Comparison of ENCODE assay signal across 9 mouse cellular contexts in genomic region chr5:122318100-122318499, GRCm38 (mm10). TPM values are rescaled to one million over a fixed set of nuclear protein-coding genes. Genes with fewer than 3 reads are reported as not detected.
DNase-seq lines count a peak whose midpoint lies in the region; ATAC-seq and TF ChIP-seq lines count a peak whose summit lies in the region.
"Had no signal": no experiment of that assay in that cellular context is flagged by ENCODE, and none has a peak within 500 bp of the region (broad histone marks: within the 10 kb centered on the region; RNA-seq: fewer than 3 reads in every experiment).

No protein-coding gene starts in this region.

- TF ChIP-seq CTCF in heart, postnatal 0 days (IDR thresholded peaks at IDR 0.05; ENCODE audit: low read depth) = peak; percentile 51

- H3K4me1 ChIP-seq in heart, postnatal 0 days (ENCODE audit: control insufficient read depth, insufficient read depth) = peaks cover 40% of the 10 kb centered on the region

- peak; percentile 35 for DNase-seq in kidney, adult 18-20 months
- DNase-seq in kidney, postnatal 14 days = no peak
- DNase-seq in MEL-GATA-1-ER (ENCODE audit: extremely low read depth, low read depth) = peak; percentile 13
- no peak for DNase-seq in heart, postnatal 0 days (ENCODE audit: low spot score)
- DNase-seq in naive thymus-derived CD4-positive, alpha-beta T cell, adult 2 months (ENCODE audit: low read depth) = peak; percentile 82
- no peak for DNase-seq in gastrocnemius, adult 8-10 months (ENCODE audit: low spot score in 2 of 2)
- DNase-seq in urinary bladder, postnatal 14 days (ENCODE audit: low spot score) = no peak

- H3K27me3 ChIP-seq in heart, postnatal 0 days (ENCODE audit: control insufficient read depth, insufficient read depth, low read length) = no peaks in the 10 kb centered on the region
- H3K27me3 ChIP-seq: embryonic facial prominence, embryonic 12.5 days had no signal

- peak overlapping the region; percentile 99 for H3K27ac ChIP-seq in heart, postnatal 0 days (ENCODE audit: low read depth)
- H3K27ac ChIP-seq: embryonic facial prominence, embryonic 12.5 days had no signal

- H3K36me3 ChIP-seq in heart, postnatal 0 days (replicated peaks; ENCODE audit: control insufficient read depth, insufficient read depth, low read length) = peaks cover 42% of the 10 kb centered on the region

- WGBS in heart, postnatal 0 days = 63% methylated on average over 3 of the region's 3 CpGs

- H3K9ac ChIP-seq in heart, postnatal 0 days (replicated peaks; ENCODE audit: low read depth, low read length) = no peak overlapping the region
- H3K9ac ChIP-seq: embryonic facial prominence, embryonic 12.5 days had no signal

- H3K4me2 ChIP-seq in heart, postnatal 0 days (ENCODE audit: low read depth, low read length) = no peak overlapping the region
- H3K4me2 ChIP-seq: embryonic facial prominence, embryonic 12.5 days had no signal

- H3K4me3 ChIP-seq in heart, postnatal 0 days (ENCODE audit: low read depth, low read length) = no peak overlapping the region
- H3K4me3 ChIP-seq: embryonic facial prominence, embryonic 12.5 days had no signal

- ATAC-seq in heart, postnatal 0 days (ENCODE audit: insufficient read depth, low read depth) = no peak
- no peak for ATAC-seq in erythroid progenitor cell, adult 5-6 weeks (replicated peaks; ENCODE audit: low FRiP score, poor library complexity, severe bottlenecking)

- H3K9me3 ChIP-seq in heart, postnatal 0 days (replicated peaks; ENCODE audit: control insufficient read depth, low read length) = no peaks in the 10 kb centered on the region
- H3K9me3 ChIP-seq: embryonic facial prominence, embryonic 12.5 days had no signal

- TF ChIP-seq EP300 in heart, postnatal 0 days (IDR thresholded peaks at IDR 0.05; ENCODE audit: low read depth) = no peak

RNA-seq across cellular contexts. Expression of gene Pptc7, which starts 33.9 kb away (rescaled TPM):
- 33.9 and 40.3 TPM in 2 replicates for total RNA-seq in heart, postnatal 0 days (2014; rRNA removed; ENCODE audit: low replicate concordance)
- 16.8 and 20.5 TPM in 2 replicates for polyA plus RNA-seq in heart, postnatal 0 days (2015; fragmentation: Nextera tagmentation; extraction: Ambion mirVana)
- 0.72 and 2.5 TPM in 2 replicates for total RNA-seq in erythroid progenitor cell, adult 5-6 weeks (2015; ENCODE audit: low replicate concordance)
- 5.8 and 6.2 TPM in 2 replicates for total RNA-seq in erythroid progenitor cell, adult 5-6 weeks (2017; ENCODE audit: low replicate concordance)
- 100 to 1,000 TPM in 2 of 4 experiments, 10 to 100 TPM in 2; 91.8 to 110 (median 100.0) TPM for total RNA-seq in gastrocnemius, adult 8-10 months (2022)

RNA-seq across cellular contexts. Expression of gene Rad9b, which starts 35.9 kb away (rescaled TPM):
- total RNA-seq in heart, postnatal 0 days (2014; rRNA removed; ENCODE audit: low replicate concordance) = 2.0 and 13.9 TPM in 2 replicates
- polyA plus RNA-seq in heart, postnatal 0 days (2015; fragmentation: Nextera tagmentation; extraction: Ambion mirVana) = 7.5 and 8.2 TPM in 2 replicates
- total RNA-seq in erythroid progenitor cell, adult 5-6 weeks (2015; ENCODE audit: low replicate concordance) = 0.36 TPM in 1 of 2 replicates, not detected in the other
- total RNA-seq in erythroid progenitor cell, adult 5-6 weeks (2017; ENCODE audit: low replicate concordance) = 0.15 and 4.1 TPM in 2 replicates
- total RNA-seq in gastrocnemius, adult 8-10 months (2022) = under 1 TPM; 0.13 to 0.63 (median 0.42) TPM

RNA-seq across cellular contexts. Expression of gene Vps29, which starts 36.1 kb away (rescaled TPM):
- 84.0 and 92.5 TPM in 2 replicates for total RNA-seq in heart, postnatal 0 days (2014; rRNA removed; ENCODE audit: low replicate concordance)
- polyA plus RNA-seq in heart, postnatal 0 days (2015; fragmentation: Nextera tagmentation; extraction: Ambion mirVana) = 184 and 206 TPM in 2 replicates
- total RNA-seq in erythroid progenitor cell, adult 5-6 weeks (2015; ENCODE audit: low replicate concordance) = 40.2 and 62.7 TPM in 2 replicates
- 15.1 and 32.0 TPM in 2 replicates for total RNA-seq in erythroid progenitor cell, adult 5-6 weeks (2017; ENCODE audit: low replicate concordance)
- total RNA-seq in gastrocnemius, adult 8-10 months (2022) = 10 to 100 TPM; 44.0 to 51.2 (median 46.4) TPM

RNA-seq across cellular contexts. Expression of gene Gpn3, which starts 53.6 kb away (rescaled TPM):
- total RNA-seq in heart, postnatal 0 days (2014; rRNA removed; ENCODE audit: low replicate concordance) = 28.5 and 50.9 TPM in 2 replicates
- polyA plus RNA-seq in heart, postnatal 0 days (2015; fragmentation: Nextera tagmentation; extraction: Ambion mirVana) = 42.9 and 48.7 TPM in 2 replicates
- 30.2 and 39.6 TPM in 2 replicates for total RNA-seq in erythroid progenitor cell, adult 5-6 weeks (2015; ENCODE audit: low replicate concordance)
- 15.2 and 16.8 TPM in 2 replicates for total RNA-seq in erythroid progenitor cell, adult 5-6 weeks (2017; ENCODE audit: low replicate concordance)
- total RNA-seq in gastrocnemius, adult 8-10 months (2022) = 10 to 100 TPM; 29.1 to 36.2 (median 32.2) TPM

RNA-seq across cellular contexts. Expression of gene Tctn1, which starts 53.8 kb away (rescaled TPM):
- total RNA-seq in heart, postnatal 0 days (2014; rRNA removed; ENCODE audit: low replicate concordance) = 5.7 and 21.6 TPM in 2 replicates
- polyA plus RNA-seq in heart, postnatal 0 days (2015; fragmentation: Nextera tagmentation; extraction: Ambion mirVana) = 2.3 TPM in 2 replicates
- total RNA-seq in erythroid progenitor cell, adult 5-6 weeks (2015; ENCODE audit: low replicate concordance) = 16.2 and 19.7 TPM in 2 replicates
- total RNA-seq in erythroid progenitor cell, adult 5-6 weeks (2017; ENCODE audit: low replicate concordance) = 8.7 and 39.3 TPM in 2 replicates
- total RNA-seq in gastrocnemius, adult 8-10 months (2022) = 1 to 10 TPM; 1.4 to 2.1 (median 1.7) TPM

Comparison
In these comparisons a context has a peak if more than half of its experiments do, and no peak if none do; other contexts are left out.
1. DNase-seq: peak in kidney, adult 18-20 months (single experiment), MEL-GATA-1-ER (single experiment) and naive thymus-derived CD4-positive, alpha-beta T cell, adult 2 months (single experiment); none in kidney, postnatal 14 days (single experiment), heart, postnatal 0 days (single experiment), gastrocnemius, adult 8-10 months (0 of 2) and urinary bladder, postnatal 14 days (single experiment).